Mouse (Mus musculus) midbrain, embryonic 15.5 days (tissue): Measurements from ENCODE around the gene Lrp10. TPM values are rescaled to one million over a fixed set of nuclear protein-coding genes. Genes with fewer than 3 reads are reported as not detected.

Source experiments
- ATAC-seq: fragments of 200-750 bp; cut with Nextera tagmentation; replicated peaks from 2 replicates; pipeline ENCODE4 v1.8.0; 2017; ENCODE audit warnings: moderate TSS enrichment
- H3K27ac ChIP-seq: fragments of 300-500 bp; sonication (generic); 2 replicates; pipeline ENCODE4 v1.5.1; 2015; ENCODE audit warnings: mild to moderate bottlenecking, inconsistent platforms
- H3K27me3 ChIP-seq: fragments of 300-500 bp; sonication (generic); replicated peaks from 2 replicates; pipeline ENCODE4 v1.6.1; 2015; ENCODE audit warnings: inconsistent platforms
- H3K36me3 ChIP-seq: fragments of 300-500 bp; sonication (generic); replicated peaks from 2 replicates; pipeline ENCODE4 v1.6.1; 2015; ENCODE audit warnings: inconsistent platforms
- H3K4me1 ChIP-seq: fragments of 300-500 bp; sonication (generic); 2 replicates; pipeline ENCODE4 v1.6.1; 2015; ENCODE audit warnings: inconsistent platforms
- H3K4me2 ChIP-seq: fragments of 300-500 bp; sonication (generic); 2 replicates; pipeline ENCODE4 v1.6.1; 2015; ENCODE audit warnings: inconsistent platforms, mild to moderate bottlenecking, moderate library complexity
- H3K4me3 ChIP-seq: fragments of 300-500 bp; sonication (generic); 2 replicates; pipeline ENCODE4 v1.5.1; 2015; ENCODE audit warnings: mild to moderate bottlenecking, inconsistent platforms
- H3K9ac ChIP-seq: fragments of 300-500 bp; sonication (generic); 2 replicates; pipeline ENCODE4 v1.6.1; 2015; ENCODE audit warnings: mild to moderate bottlenecking, inconsistent platforms
- H3K9me3 ChIP-seq: fragments of 300-500 bp; sonication (generic); 2 replicates; pipeline ENCODE4 v1.6.1; 2016; ENCODE audit warnings: inconsistent platforms
- WGBS: fragments of 180-500 bp; shearing (Covaris S2); methylation state at CpG from one replicate; pipeline ENCODE4 v1.1.7; 2015; ENCODE audit warnings: mixed read lengths; 5-methylcytosine and 5-hydroxymethylcytosine counted together
- polyA plus RNA-seq: library from polyadenylated mRNA; unstranded; fragments of >200 nt; fragmentation: Nextera tagmentation; extraction: Ambion mirVana; gene quantifications from 2 replicates; pipeline ENCODE4 v1.2.1, GENCODE M21; 2015

Gene Lrp10
- polyA plus RNA-seq, 1 experiment from 2014 or later, result 28.9 TPM

- 91% methylated on average over 7 of the region's 7 CpGs for WGBS
- no peak for ATAC-seq
- H3K27me3 ChIP-seq, result no peaks in the 10 kb centered on the region
- no peaks in the 10 kb centered on the region for H3K9me3 ChIP-seq
- H3K4me3 ChIP-seq, result no peak overlapping the region
- no peak overlapping the region for H3K9ac ChIP-seq
- H3K36me3 ChIP-seq, result no peaks in the 10 kb centered on the region
- H3K4me1 ChIP-seq, result peaks cover 6% of the 10 kb centered on the region; the same call in 1 of the 2 replicates
- H3K4me2 ChIP-seq, result no peak overlapping the region
- H3K27ac ChIP-seq, result no peak overlapping the region
These were observed 22.0 kb downstream of the Lrp10 start for GRCm38 (mm10) chr14:54485899-54486298.

GRCm38 (mm10) chr14:54487732-54488131 lies 23.8 kb downstream of the Lrp10 start:
- 64% methylated on average over 2 of the region's 2 CpGs for WGBS
- Histone ChIP-seq H3K4me1 (peaks cover 6% of the 10 kb centered on the region; the same call in 1 of the 2 replicates), H3K9me3 (no peaks in the 10 kb centered on the region), H3K36me3 (no peaks in the 10 kb centered on the region), H3K9ac (no peak overlapping the region), H3K4me2 (no peak overlapping the region), H3K27me3 (no peaks in the 10 kb centered on the region), H3K4me3 (no peak overlapping the region), H3K27ac (peak overlapping the region; percentile 53)
- ATAC-seq, result no peak; the same call in 1 of the 2 replicates

DNA sequence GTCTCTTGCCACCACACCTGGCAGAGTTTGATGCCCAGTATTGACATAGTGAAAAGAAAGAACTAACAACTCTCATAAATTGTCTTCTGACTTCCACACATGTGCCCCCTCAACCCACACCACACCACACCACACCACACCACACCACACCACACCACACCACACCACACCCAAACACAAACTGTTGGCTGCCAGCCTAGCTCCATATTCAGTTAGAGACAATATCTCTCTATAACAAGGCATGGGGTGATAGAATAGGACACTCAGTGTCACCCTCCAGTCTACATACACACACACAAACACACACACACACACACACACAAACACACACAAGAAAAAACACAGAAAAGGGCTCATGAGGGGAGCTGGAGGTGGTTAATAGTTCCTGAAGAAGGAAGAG lies 24.4 kb downstream of the Lrp10 start:
- no peaks in the 10 kb centered on the region for H3K27me3 ChIP-seq
- H3K36me3 ChIP-seq, result no peaks in the 10 kb centered on the region
- no peaks in the 10 kb centered on the region for H3K9me3 ChIP-seq
- H3K4me2 ChIP-seq, result no peak overlapping the region
- ATAC-seq, result no peak
- peaks cover 6% of the 10 kb centered on the region; the same call in 1 of the 2 replicates for H3K4me1 ChIP-seq
- H3K4me3 ChIP-seq, result no peak overlapping the region
- H3K27ac ChIP-seq, result peak overlapping the region; percentile 53; the same call in 1 of the 2 replicates
- H3K9ac ChIP-seq, result no peak overlapping the region

DNA sequence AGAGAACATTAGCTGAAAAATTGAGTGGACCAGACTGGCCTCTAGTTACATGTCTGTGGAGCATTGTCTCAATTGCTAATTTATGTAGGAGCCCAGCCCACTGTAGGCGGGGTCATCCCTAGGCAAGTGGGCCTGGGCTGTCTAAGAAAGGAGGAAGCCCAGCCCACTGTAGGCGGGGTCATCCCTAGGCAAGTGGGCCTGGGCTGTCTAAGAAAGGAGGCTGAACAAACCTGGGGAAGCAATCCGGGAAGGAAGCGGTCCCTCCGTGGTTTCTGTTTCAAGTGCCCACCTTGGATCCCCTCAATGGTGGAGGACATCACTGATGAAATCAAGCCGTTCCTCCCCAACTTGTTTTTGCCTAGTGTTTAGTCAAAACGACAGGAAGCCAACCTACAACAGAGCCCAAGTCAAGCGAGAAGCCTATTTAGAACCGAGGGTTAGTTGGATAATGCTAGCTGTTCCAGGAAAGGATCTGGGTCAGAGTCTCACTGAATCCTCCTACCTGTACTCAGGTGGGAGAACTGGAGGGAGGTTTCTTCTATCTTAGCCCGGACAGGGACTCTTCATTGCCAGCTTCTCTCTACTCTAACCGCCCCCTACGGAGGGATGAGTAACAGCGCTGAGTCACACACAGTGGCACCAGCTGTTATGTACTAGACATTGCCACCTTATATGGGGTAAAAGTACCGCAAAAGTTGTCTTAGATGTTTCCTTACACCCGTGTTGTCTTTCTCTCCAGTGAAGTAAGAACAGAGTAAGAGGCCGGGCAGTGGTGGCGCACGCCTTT lies 28.6 kb downstream of the Lrp10 start:
- H3K27ac ChIP-seq, result no peak overlapping the region
- 70% methylated on average over 18 of the region's 18 CpGs for WGBS
- no peak for ATAC-seq
- H3K27me3 ChIP-seq, result no peaks in the 10 kb centered on the region
- no peaks in the 10 kb centered on the region for H3K9me3 ChIP-seq
- no peak overlapping the region for H3K4me2 ChIP-seq
- no peak overlapping the region for H3K9ac ChIP-seq
- H3K36me3 ChIP-seq, result no peaks in the 10 kb centered on the region
- H3K4me3 ChIP-seq, result no peak overlapping the region
- H3K4me1 ChIP-seq, result peaks cover 2% of the 10 kb centered on the region; the same call in 1 of the 2 replicates

DNA sequence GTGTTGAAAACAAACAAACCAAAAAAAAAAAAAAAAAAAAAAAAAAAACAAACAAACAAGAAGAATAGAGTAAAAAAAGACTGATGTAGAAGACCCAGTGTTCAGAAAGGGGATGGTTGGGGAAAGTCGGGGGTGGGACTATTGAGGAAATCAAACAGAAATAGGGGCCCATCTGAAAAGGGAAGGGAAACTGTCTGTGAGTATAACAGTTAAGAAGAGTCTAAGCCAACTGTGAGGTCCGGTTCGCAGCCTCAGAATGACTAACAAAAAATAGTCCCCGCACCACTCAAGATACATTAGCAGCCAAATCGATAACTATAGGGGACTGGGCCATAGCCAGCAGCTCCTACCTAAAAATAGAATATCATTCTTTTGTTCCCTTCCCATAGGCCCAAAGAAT lies 29.3 kb downstream of the Lrp10 start:
- Histone ChIP-seq H3K4me1 (no peaks in the 10 kb centered on the region), H3K9ac (no peak overlapping the region), H3K36me3 (no peaks in the 10 kb centered on the region), H3K27me3 (no peaks in the 10 kb centered on the region), H3K4me2 (no peak overlapping the region), H3K4me3 (no peak overlapping the region), H3K27ac (no peak overlapping the region), H3K9me3 (no peaks in the 10 kb centered on the region)
- WGBS, result 96% methylated on average over 5 of the region's 5 CpGs
- no peak for ATAC-seq

- H3K36me3 ChIP-seq, result no peaks in the 10 kb centered on the region
- no peak overlapping the region for H3K27ac ChIP-seq
- H3K4me2 ChIP-seq, result no peak overlapping the region
- no peaks in the 10 kb centered on the region for H3K9me3 ChIP-seq
- H3K4me1 ChIP-seq, result no peaks in the 10 kb centered on the region
- H3K27me3 ChIP-seq, result no peaks in the 10 kb centered on the region
- no peak for ATAC-seq
- H3K9ac ChIP-seq, result no peak overlapping the region
- 0% methylated on average over 3 of the region's 3 CpGs for WGBS
- H3K4me3 ChIP-seq, result no peak overlapping the region
These were observed 30.3 kb downstream of the Lrp10 start for GRCm38 (mm10) chr14:54494234-54494633.

GRCm38 (mm10) chr14:54496706-54497105 lies 32.8 kb downstream of the Lrp10 start:
- no peak overlapping the region for H3K4me3 ChIP-seq
- no peak overlapping the region for H3K27ac ChIP-seq
- 85% methylated on average over 14 of the region's 14 CpGs for WGBS
- H3K4me1 ChIP-seq, result no peaks in the 10 kb centered on the region
- no peaks in the 10 kb centered on the region for H3K9me3 ChIP-seq
- no peak overlapping the region for H3K4me2 ChIP-seq
- ATAC-seq, result no peak
- no peak overlapping the region for H3K9ac ChIP-seq
- H3K27me3 ChIP-seq, result no peaks in the 10 kb centered on the region
- H3K36me3 ChIP-seq, result no peaks in the 10 kb centered on the region

DNA sequence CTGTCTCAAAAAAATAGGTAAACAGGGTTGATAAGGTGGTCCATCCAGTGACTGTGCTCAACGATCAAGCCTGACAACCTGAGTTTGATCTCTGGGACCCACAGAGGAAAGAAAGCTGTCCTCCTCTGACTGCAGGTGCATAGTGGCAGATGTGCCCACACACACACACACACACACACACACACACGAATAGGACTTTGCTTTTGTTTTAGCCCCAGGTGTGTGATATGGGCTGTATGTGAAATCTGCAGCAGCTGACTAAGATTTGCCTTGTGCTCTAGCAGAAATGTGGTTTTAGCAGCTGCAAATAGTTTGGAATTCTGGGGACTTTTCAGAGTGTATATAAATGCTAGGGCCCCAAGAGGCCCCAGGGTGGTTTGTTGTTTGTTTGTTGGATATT lies 35.4 kb downstream of the Lrp10 start:
- no peaks in the 10 kb centered on the region for H3K4me1 ChIP-seq
- WGBS, result 84% methylated on average over 2 of the region's 2 CpGs

GRCm38 (mm10) chr14:54501365-54501764 lies 37.4 kb downstream of the Lrp10 start:
- no peaks in the 10 kb centered on the region for H3K9me3 ChIP-seq
- no peaks in the 10 kb centered on the region for H3K4me1 ChIP-seq
- 79% methylated on average over 2 of the region's 2 CpGs for WGBS
- no peak overlapping the region for H3K27ac ChIP-seq
- H3K4me3 ChIP-seq, result no peak overlapping the region
- peaks cover 7% of the 10 kb centered on the region; the same call in 1 of the 2 replicates for H3K36me3 ChIP-seq
- H3K4me2 ChIP-seq, result no peak overlapping the region
- no peaks in the 10 kb centered on the region for H3K27me3 ChIP-seq
- H3K9ac ChIP-seq, result no peak overlapping the region
- no peak for ATAC-seq

More for the DNA sequence above, 35.4 kb downstream of the Lrp10 start:
- Histone ChIP-seq H3K4me3 (no peak overlapping the region), H3K9me3 (no peaks in the 10 kb centered on the region), H3K27ac (no peak overlapping the region), H3K9ac (no peak overlapping the region), H3K4me2 (no peak overlapping the region), H3K36me3 (no peaks in the 10 kb centered on the region), H3K27me3 (no peaks in the 10 kb centered on the region)
- ATAC-seq, result no peak

- Histone ChIP-seq H3K4me1 (no peaks in the 10 kb centered on the region), H3K4me2 (no peak overlapping the region), H3K27me3 (no peaks in the 10 kb centered on the region), H3K27ac (no peak overlapping the region), H3K4me3 (no peak overlapping the region), H3K9me3 (no peaks in the 10 kb centered on the region), H3K36me3 (peaks cover 24% of the 10 kb centered on the region), H3K9ac (no peak overlapping the region)
- ATAC-seq, result no peak
- WGBS, result 86% methylated on average over 2 of the region's 2 CpGs
These were observed 39.2 kb downstream of the Lrp10 start for GRCm38 (mm10) chr14:54503092-54503491.

DNA sequence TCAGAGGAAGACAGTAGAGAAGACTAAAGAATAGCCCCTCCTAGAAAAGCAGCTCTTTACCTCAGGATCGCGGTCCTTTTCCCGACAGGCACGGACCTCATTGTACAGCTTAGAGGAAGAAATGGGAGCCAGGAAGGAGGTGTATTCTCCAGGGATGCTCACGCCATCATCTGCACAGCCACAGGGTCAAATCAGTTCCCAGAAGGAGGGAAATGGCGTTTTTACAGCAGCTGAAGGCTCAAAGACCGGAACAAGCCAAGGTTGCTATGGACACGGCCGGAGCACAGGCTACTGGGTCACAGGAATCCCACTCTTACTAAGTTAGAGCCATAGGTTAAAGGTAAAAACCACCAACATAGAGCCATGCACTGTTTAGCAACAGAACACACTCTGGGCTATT lies 45.8 kb downstream of the Lrp10 start:
- Histone ChIP-seq H3K4me2 (no peak overlapping the region), H3K36me3 (peaks cover 81% of the 10 kb centered on the region), H3K9ac (no peak overlapping the region), H3K27ac (no peak overlapping the region), H3K4me1 (no peaks in the 10 kb centered on the region), H3K27me3 (no peaks in the 10 kb centered on the region), H3K4me3 (no peak overlapping the region), H3K9me3 (no peaks in the 10 kb centered on the region)
- 97% methylated on average over 9 of the region's 9 CpGs for WGBS
- no peak for ATAC-seq

DNA sequence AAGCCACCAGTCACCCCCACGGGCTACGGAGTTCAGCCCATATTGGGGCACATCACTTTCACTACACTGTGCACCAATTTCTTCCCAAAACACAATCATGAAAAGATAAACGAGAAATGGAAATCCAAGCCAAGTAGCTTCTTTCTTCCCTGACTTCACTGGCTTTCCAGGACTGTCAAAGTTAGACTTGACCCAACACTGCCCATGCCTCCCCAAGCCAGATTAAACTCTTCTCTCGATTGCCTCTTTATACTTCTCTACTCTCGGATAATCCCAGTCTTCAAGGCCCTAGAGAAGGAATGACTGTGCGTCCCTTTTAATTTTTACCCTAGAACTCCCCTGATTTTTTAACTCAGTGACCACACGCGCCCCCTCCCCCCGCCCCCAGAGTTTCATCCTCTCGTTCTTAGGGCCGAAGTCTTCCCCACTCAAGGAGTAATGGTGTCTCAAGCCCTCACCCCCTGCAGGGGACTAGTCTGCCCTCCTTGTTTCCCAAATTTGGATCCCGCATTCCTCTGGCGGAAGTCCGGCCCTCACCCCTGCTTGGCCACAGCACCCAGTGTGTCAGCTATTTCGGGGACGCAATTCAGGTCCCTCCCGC lies 52.9 kb downstream of the Lrp10 start:
- Histone ChIP-seq H3K36me3 (peaks cover 27% of the 10 kb centered on the region), H3K9me3 (no peaks in the 10 kb centered on the region), H3K4me1 (peaks cover 15% of the 10 kb centered on the region), H3K4me2 (peak overlapping the region; percentile 64), H3K27ac (peak overlapping the region; percentile 85), H3K27me3 (no peaks in the 10 kb centered on the region), H3K9ac (peak overlapping the region; percentile 71), H3K4me3 (peak overlapping the region; percentile 82)
- peak; percentile 2 for ATAC-seq
- 7% methylated on average over 17 of the region's 17 CpGs for WGBS
